Mouse (Mus musculus): ENCODE data around the gene Tesmin.

GRCm38 (mm10) chr19:3378614-3379013, 10.0 kb upstream of the Tesmin start:
- TF ChIP-seq CTCF (IDR thresholded peaks at IDR 0.05; ENCODE audit: borderline replicate concordance, insufficient read depth, low read depth, low read length), result no peak
- no peak for TF ChIP-seq POLR2A (IDR thresholded peaks at IDR 0.05; ENCODE audit: borderline replicate concordance, insufficient read depth, low read length)
